Mouse (Mus musculus): ENCODE data around the gene Gm49395. TPM values are rescaled to one million over a fixed set of nuclear protein-coding genes. Genes with fewer than 3 reads are reported as not detected.

The Gm49395 gene
- polyA plus RNA-seq, 1 experiment from 2014 or later = 15.3 TPM

GRCm38 (mm10) chr13:115095392-115095791, 6.3 kb downstream of the Gm49395 start:
- DNase-seq (ENCODE audit: low spot score) = no peak
- no peak for ATAC-seq (replicated peaks; ENCODE audit: low FRiP score, low read depth)

GRCm38 (mm10) chr13:115091511-115091910, 10.2 kb downstream of the Gm49395 start:
- ATAC-seq (replicated peaks; ENCODE audit: low FRiP score, low read depth) = no peak
- DNase-seq (ENCODE audit: low spot score) = no peak
- no peak for TF ChIP-seq CTCF (IDR thresholded peaks at IDR 0.05; ENCODE audit: low read depth)
- Histone ChIP-seq H3K4me2 (ENCODE audit: low read length) (0 out of 2 replicates have a peak overlapping the region, but pooled peaks have one; percentile 98), H3K9me3 (replicated peaks; ENCODE audit: low read length) (no peaks in the 10 kb centered on the region), H3K4me3 (replicated peaks; ENCODE audit: low read depth, low read length) (no peak overlapping the region), H3K27me3 (ENCODE audit: insufficient read depth, low read length) (no peaks in the 10 kb centered on the region), H3K27ac (peak overlapping the region; percentile 92; the same call in 1 of the 2 replicates), H3K36me3 (ENCODE audit: insufficient read depth, low read length) (peaks cover 2% of the 10 kb centered on the region; the same call in 1 of the 2 replicates), H3K4me1 (replicated peaks; ENCODE audit: insufficient read depth, low read length) (peaks cover 9% of the 10 kb centered on the region), H3K9ac (ENCODE audit: low read depth, low read length) (no peak overlapping the region)
- WGBS = 77% methylated on average over 3 of the region's 3 CpGs

More at GRCm38 (mm10) chr13:115095392-115095791, 6.3 kb downstream of the Gm49395 start:
- Histone ChIP-seq H3K4me3 (replicated peaks; ENCODE audit: low read depth, low read length) (no peak overlapping the region), H3K27ac (no peak overlapping the region), H3K9ac (ENCODE audit: low read depth, low read length) (no peak overlapping the region), H3K9me3 (replicated peaks; ENCODE audit: low read length) (no peaks in the 10 kb centered on the region), H3K4me1 (replicated peaks; ENCODE audit: insufficient read depth, low read length) (peaks cover 5% of the 10 kb centered on the region), H3K4me2 (ENCODE audit: low read length) (no peak overlapping the region), H3K36me3 (ENCODE audit: insufficient read depth, low read length) (no peaks in the 10 kb centered on the region), H3K27me3 (ENCODE audit: insufficient read depth, low read length) (no peaks in the 10 kb centered on the region)
- peak; percentile 34; the same call in 1 of the 2 replicates for TF ChIP-seq CTCF (IDR thresholded peaks at IDR 0.05; ENCODE audit: low read depth)
- WGBS = 87% methylated on average over 2 of the region's 2 CpGs

DNA sequence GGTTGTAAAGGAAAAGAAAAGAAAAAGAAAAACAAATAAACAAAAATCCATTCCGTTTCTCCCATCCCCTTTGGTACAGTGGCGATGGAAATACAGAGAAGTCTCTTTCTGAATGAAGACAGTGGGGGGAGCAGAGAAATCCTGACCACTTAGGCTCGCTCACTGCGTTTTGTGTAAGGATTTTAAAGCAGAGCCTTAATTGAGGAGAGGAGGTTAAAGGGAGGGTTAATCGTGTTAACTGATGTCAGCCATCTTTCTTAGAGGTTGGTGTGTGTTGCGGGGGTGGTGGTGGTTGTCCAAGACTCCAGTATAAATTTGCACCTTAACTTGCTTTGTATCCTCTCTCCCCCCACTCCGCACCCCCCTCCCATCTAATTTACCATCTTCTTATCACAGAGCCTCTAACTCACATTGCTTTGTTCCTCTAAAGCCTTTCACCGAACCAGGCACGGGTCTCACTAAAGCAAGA, 10.7 kb downstream of the Gm49395 start:
- peak overlapping the region; percentile 98 for H3K4me2 ChIP-seq (ENCODE audit: low read length)
- no peak for ATAC-seq (replicated peaks; ENCODE audit: low FRiP score, low read depth)
- H3K9ac ChIP-seq (ENCODE audit: low read depth, low read length) = peak overlapping the region; percentile 76; the same call in 1 of the 2 replicates
- H3K4me3 ChIP-seq (replicated peaks; ENCODE audit: low read depth, low read length) = peak overlapping the region; percentile 59
- peak overlapping the region; percentile 92 for H3K27ac ChIP-seq
- WGBS = 42% methylated on average over 9 of the region's 9 CpGs
- TF ChIP-seq CTCF (IDR thresholded peaks at IDR 0.05; ENCODE audit: low read depth) = no peak
- H3K4me1 ChIP-seq (replicated peaks; ENCODE audit: insufficient read depth, low read length) = peaks cover 9% of the 10 kb centered on the region
- DNase-seq (ENCODE audit: low spot score) = no peak
- peaks cover 2% of the 10 kb centered on the region; the same call in 1 of the 2 replicates for H3K36me3 ChIP-seq (ENCODE audit: insufficient read depth, low read length)
- H3K9me3 ChIP-seq (replicated peaks; ENCODE audit: low read length) = no peaks in the 10 kb centered on the region
- H3K27me3 ChIP-seq (ENCODE audit: insufficient read depth, low read length) = no peaks in the 10 kb centered on the region

DNA sequence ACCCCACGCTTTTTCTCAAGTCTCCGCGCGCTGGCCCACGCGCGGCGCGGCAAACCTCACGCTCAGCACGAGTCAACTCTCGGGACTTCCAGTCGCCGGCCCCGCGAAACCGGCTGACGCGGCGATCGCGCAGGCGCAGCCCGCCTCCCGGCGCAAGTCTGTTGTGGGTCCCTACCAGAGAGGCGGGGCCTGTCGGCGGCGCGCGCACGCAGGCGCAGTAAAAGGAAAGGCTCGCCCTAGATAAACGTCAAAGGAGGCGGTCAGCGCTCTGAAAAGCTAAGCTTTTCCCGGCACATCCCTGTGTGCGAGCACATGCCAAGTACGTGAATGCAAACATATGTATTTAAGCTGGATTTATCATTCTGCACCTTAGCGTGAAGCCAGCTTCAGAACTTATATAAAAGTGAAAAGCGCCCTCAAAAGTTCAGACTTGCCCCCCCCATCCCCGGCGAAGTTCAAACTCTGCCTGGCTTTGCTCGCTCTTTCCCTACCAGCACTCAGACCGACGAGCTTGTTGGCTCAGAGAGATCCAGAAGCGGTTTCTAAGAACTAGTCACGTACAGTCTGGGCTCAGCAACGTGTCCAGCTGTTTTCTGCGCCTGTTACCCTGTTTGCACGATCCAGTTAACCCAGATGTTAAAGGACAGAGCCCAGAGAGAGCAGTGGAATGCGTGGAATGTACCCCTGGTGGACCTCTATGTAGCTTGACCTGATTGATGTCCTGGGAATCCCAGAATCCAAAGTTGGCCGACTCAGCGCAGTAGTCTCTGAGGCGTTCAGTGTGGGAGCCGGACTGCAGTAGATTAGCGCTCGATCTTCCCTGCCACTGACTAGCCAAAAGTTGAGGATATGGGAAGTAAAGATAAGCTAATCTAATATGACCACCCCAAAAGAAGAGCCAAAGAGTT, 11.4 kb downstream of the Gm49395 start, which contains the start of gene Pelo:
Pelo (minus strand) TSS at position 118 of the 908 bp plus-strand sequence.
- H3K9me3 ChIP-seq (replicated peaks; ENCODE audit: low read length) = no peaks in the 10 kb centered on the region
- peaks cover 2% of the 10 kb centered on the region; the same call in 1 of the 2 replicates for H3K36me3 ChIP-seq (ENCODE audit: insufficient read depth, low read length)
- peaks cover 9% of the 10 kb centered on the region for H3K4me1 ChIP-seq (replicated peaks; ENCODE audit: insufficient read depth, low read length)
- DNase-seq (ENCODE audit: low spot score) (peak; percentile 96), ATAC-seq (replicated peaks; ENCODE audit: low FRiP score, low read depth) (peak; percentile 92)
- H3K4me2 ChIP-seq (ENCODE audit: low read length) = peak within 1 kb of the TSS; percentile 98
- peak within 1 kb of the TSS; percentile 92 for H3K27ac ChIP-seq
- no peaks in the 10 kb centered on the region for H3K27me3 ChIP-seq (ENCODE audit: insufficient read depth, low read length)
- TF ChIP-seq CTCF (IDR thresholded peaks at IDR 0.05; ENCODE audit: low read depth) = peak; percentile 8; the same call in 1 of the 2 replicates
- WGBS = under 1% methylated on average over 60 of the region's 60 CpGs
- peak within 1 kb of the TSS; percentile 76 for H3K9ac ChIP-seq (ENCODE audit: low read depth, low read length)
- peak within 1 kb of the TSS; percentile 59 for H3K4me3 ChIP-seq (replicated peaks; ENCODE audit: low read depth, low read length)

DNA sequence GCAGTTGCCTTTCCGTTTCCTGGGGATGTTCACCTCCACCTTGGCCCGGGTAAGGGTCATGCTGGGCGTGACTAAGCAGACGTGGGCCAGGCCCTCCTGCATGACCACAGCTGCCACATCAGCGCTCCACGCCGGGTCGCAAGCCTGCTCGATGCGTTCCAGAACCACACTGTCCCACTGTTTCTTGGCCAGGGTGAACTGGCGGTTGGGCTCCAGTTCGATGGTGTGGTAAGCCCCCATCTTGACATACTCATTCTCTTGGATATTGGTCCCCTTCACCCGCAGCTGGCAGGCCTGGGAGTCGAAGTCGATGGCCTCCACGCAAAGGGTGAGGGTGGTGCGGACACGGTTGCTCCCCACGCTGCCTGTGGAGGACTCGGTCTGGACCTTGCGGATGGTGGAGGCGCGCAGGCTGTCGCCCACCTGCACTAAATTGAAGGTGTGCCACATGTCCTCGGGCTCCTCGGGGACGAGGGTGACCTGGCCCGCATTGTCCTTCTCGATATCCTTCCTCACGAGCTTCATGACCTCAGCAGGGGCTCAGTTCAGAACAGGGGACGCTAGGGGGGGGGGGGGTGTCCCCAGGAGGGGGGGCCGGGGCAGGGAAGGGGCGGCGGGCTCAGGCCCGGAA, 12.2 kb downstream of the Gm49395 start:
- no peaks in the 10 kb centered on the region for H3K9me3 ChIP-seq (replicated peaks; ENCODE audit: low read length)
- peak overlapping the region; percentile 92 for H3K27ac ChIP-seq
- no peak for TF ChIP-seq CTCF (IDR thresholded peaks at IDR 0.05; ENCODE audit: low read depth)
- ATAC-seq (replicated peaks; ENCODE audit: low FRiP score, low read depth) = peak; percentile 49
- no peak for DNase-seq (ENCODE audit: low spot score)
- peaks cover 2% of the 10 kb centered on the region; the same call in 1 of the 2 replicates for H3K36me3 ChIP-seq (ENCODE audit: insufficient read depth, low read length)
- H3K4me1 ChIP-seq (replicated peaks; ENCODE audit: insufficient read depth, low read length) = peaks cover 9% of the 10 kb centered on the region
- H3K4me2 ChIP-seq (ENCODE audit: low read length) = peak overlapping the region; percentile 98
- H3K4me3 ChIP-seq (replicated peaks; ENCODE audit: low read depth, low read length) = peak overlapping the region; percentile 59
- H3K27me3 ChIP-seq (ENCODE audit: insufficient read depth, low read length) = no peaks in the 10 kb centered on the region
- peak overlapping the region; percentile 76 for H3K9ac ChIP-seq (ENCODE audit: low read depth, low read length)
- 4% methylated on average over 34 of the region's 35 CpGs for WGBS

DNA sequence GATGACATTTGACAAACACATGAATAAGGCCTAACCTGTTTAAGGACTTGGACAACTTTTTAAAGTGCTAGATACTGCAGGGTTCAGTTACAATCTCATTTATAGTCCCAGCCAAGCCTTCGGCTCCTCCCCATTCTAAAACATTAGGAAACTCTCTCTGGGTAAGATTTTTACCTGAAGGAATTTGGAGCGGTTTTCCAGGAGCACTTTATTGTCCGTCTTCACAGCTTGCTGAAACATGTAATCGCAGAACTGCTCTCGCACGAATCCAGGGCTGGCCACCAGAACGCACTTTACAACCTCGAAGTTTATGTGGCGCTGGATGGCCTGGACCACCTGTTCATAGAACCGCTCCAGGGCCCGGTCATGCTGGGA, 12.7 kb downstream of the Gm49395 start:
- peak overlapping the region; percentile 92 for H3K27ac ChIP-seq
- H3K36me3 ChIP-seq (ENCODE audit: insufficient read depth, low read length) = peaks cover 2% of the 10 kb centered on the region; the same call in 1 of the 2 replicates
- peaks cover 9% of the 10 kb centered on the region for H3K4me1 ChIP-seq (replicated peaks; ENCODE audit: insufficient read depth, low read length)
- H3K9me3 ChIP-seq (replicated peaks; ENCODE audit: low read length) = no peaks in the 10 kb centered on the region
- H3K27me3 ChIP-seq (ENCODE audit: insufficient read depth, low read length) = no peaks in the 10 kb centered on the region
- H3K9ac ChIP-seq (ENCODE audit: low read depth, low read length) = peak overlapping the region; percentile 76
- WGBS = 35% methylated on average over 11 of the region's 11 CpGs
- TF ChIP-seq CTCF (IDR thresholded peaks at IDR 0.05; ENCODE audit: low read depth) = no peak
- no peak for DNase-seq (ENCODE audit: low spot score)
- no peak for ATAC-seq (replicated peaks; ENCODE audit: low FRiP score, low read depth)
- peak overlapping the region; percentile 98 for H3K4me2 ChIP-seq (ENCODE audit: low read length)
- H3K4me3 ChIP-seq (replicated peaks; ENCODE audit: low read depth, low read length) = peak overlapping the region; percentile 59
